Mouse (Mus musculus): ENCODE results near the gene Dennd2d. TPM values are rescaled to one million over a fixed set of nuclear protein-coding genes. Genes with fewer than 3 reads are reported as not detected.

Dennd2d gene
- total RNA-seq, 2 experiments from 2014 or later, result 14.2 to 20.6 TPM

- peak; percentile 21 for ATAC-seq (replicated peaks; ENCODE audit: poor library complexity)
Observed at GRCm38 (mm10) chr3:106495346-106496044, 13.3 kb downstream of the Dennd2d start.

DNA sequence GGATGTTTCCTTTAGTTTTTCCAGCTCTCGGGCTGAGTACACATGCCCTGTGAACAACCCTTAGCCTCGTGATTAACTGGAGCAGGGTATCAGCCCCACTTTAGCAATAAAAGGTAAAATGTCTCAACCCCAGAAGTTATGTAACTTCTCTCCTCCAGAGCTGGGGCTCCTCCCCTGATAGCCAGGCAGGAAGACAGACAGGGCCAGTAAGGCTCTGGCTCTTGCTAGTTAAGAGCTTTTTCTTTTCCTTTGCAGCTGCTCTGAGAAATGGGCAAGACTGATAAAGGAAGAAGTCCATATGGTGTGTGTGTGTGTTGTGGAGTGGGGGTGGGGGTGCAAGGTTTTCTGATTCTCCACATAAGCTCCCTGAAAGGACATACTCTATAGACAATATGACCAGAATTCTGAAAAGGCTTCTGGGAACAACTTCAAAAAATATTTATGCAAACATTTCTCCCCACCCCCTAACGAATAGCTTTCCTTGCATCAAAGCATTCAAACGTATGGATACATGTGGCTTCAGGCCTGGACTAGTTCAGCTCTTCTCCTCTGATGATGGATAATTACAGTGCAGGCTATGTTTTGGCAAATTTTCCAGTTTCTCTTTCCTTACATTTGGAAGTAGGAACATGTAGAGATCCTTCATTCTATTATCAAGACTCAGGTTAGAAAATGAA is 14.0 kb downstream of the Dennd2d start:
- ATAC-seq (replicated peaks; ENCODE audit: poor library complexity), result peak; percentile 75

DNA sequence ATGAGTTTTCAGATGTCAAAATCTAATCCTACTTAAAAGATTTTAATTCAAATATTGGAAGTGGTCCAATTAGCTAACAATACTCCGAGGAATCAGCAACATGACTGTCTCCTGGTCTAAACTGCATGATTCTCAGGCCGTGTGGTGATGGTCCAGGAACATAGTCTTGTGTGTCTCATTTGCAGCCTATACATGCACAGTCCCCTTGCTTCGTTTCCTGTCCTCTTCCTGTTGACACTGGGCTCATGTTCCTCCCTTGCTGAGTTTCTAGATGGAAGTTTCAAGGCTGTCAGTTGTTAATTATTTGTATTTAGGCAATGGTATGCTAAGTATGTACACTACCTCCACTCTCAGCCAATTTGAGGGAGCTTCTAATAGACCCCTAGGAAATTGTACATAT is 14.8 kb downstream of the Dennd2d start:
- no peak for ATAC-seq (replicated peaks; ENCODE audit: poor library complexity)

- no peak for ATAC-seq (replicated peaks; ENCODE audit: poor library complexity)
Observed at GRCm38 (mm10) chr3:106500510-106500909, 18.3 kb downstream of the Dennd2d start.

DNA sequence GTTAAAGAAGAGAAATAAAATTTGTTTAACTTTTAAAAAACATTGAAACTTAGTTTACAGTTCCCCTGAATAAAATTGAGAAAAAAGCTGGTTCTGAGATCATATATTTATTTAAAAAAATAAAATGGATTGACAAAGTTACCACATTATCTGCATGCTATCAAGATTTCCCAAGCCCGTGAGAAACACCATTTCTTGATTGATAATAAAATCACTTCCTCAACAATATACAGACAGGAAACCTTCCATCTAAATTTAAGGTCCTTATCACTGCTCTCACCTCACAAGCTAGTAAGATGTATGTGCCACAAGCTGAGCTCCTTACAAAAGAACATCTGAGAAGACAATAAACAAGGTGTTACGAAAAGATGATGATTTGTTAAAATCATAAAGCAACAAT is 20.7 kb downstream of the Dennd2d start:
- ATAC-seq (replicated peaks; ENCODE audit: poor library complexity), result no peak

DNA sequence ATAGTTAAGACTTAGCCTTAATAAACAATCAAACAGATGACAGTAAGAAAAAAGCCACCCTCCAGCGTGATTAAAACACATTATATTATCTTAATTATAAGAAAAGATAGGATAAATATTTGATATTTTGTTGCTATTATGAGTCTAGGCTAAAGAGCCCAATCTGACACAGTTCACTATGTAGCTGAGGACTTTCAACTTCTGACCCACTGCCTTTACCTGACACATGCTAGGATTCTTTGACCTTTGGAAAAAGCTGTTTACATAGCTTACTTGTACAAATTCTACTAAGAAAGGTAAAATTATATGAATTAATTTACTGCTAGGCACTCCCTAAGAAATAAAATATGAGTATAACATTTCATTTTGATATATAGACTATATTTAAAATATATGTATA is 28.5 kb downstream of the Dennd2d start:
- ATAC-seq (replicated peaks; ENCODE audit: poor library complexity), result no peak

- no peak for ATAC-seq (replicated peaks; ENCODE audit: poor library complexity)
Observed at GRCm38 (mm10) chr3:106515016-106515415, 32.8 kb downstream of the Dennd2d start.

GRCm38 (mm10) chr3:106522730-106523129 is 40.5 kb downstream of the Dennd2d start:
- ATAC-seq (replicated peaks; ENCODE audit: poor library complexity), result no peak

DNA sequence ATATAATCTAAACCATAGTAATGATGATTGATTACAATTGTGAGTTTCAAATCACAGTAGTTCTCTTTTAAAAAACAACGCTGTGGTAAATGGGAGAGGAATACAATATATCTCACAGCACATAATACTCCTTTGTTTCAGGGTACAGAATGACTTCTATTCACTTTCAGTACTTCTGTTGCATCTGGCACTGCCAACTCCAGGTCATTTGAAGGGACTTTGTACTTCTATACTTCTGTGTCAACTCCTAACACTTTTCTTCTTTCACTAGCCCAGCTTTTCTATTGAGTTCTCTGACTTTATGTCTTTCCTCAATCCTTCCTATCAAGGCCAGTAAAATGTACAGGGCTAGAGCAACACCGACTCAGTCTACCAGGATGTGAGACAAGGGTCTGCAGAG is 44.2 kb downstream of the Dennd2d start:
- no peak for ATAC-seq (replicated peaks; ENCODE audit: poor library complexity)

DNA sequence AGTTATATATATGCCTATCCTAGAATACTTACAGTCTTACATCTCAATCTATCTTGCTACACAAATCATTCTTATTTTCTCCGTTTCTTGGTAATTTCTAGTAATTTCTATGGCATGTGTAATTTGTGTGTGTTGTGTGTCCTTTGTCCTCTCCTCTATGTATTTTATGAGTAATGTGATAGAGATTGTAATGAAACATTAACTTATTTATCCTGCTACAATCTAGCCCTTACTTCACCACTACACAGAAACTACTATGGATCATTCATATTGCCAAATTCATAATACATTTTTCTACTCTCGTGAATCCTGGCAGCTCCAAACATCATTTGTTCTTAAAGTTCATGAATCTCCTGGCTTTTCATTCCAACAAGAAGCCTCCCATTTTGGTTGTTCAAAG is 45.8 kb downstream of the Dennd2d start:
- ATAC-seq (replicated peaks; ENCODE audit: poor library complexity), result no peak

GRCm38 (mm10) chr3:106533277-106533676 is 51.1 kb downstream of the Dennd2d start:
- peak; percentile 95 for ATAC-seq (replicated peaks; ENCODE audit: poor library complexity)

GRCm38 (mm10) chr3:106544721-106545316 is 62.6 kb downstream of the Dennd2d start:
- ATAC-seq (replicated peaks; ENCODE audit: poor library complexity), result no peak

DNA sequence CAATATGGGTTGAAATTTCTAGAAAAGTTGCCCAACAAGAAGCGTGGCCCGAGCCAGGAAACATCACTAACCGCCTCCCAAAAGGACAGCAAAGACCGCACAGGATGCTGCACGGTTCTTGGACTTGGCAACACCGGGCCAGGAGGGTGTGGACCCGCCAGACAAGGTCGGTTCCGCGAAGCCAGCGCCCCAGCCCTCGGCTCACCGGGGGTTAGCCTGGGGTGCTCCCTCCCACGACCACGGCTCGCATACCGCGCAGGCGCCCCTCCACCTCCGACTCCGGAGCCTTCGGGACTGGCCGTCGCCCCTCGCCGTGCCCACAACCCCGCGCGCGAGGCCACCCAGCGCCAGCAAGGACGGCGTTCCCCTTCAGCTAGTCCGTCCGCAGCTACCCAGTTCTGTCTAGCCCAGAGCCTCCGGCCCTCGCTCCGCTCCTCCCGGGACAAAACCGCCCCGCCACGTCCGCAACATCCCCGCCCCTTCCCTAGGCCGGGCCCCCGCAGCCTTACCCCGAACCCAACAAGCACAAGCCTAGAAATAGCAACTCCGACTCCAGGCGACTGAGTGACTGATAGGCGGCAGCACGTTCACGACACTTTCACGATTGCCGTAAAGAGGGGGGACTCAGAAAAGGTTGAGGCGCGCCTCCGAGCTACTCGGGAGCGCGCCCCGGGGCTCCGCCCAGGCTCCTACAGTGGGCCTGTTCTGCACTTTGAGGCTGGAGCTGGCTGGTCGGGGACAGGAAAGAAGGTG is 65.1 kb downstream of the Dennd2d start, which contains the start of the genes Dram2 and Cept1:
Gene Dram2 (plus strand): TSS at position 628 of the 753 bp plus-strand sequence.
Gene Cept1 (minus strand): TSS at position 632 of the 753 bp plus-strand sequence.
- ATAC-seq (replicated peaks; ENCODE audit: poor library complexity), result peak; percentile 94

GRCm38 (mm10) chr3:106547924-106548539 is 65.8 kb downstream of the Dennd2d start:
- ATAC-seq (replicated peaks; ENCODE audit: poor library complexity), result peak; percentile 32

GRCm38 (mm10) chr3:106548971-106549370 is 66.8 kb downstream of the Dennd2d start:
- no peak for ATAC-seq (replicated peaks; ENCODE audit: poor library complexity)

Other genes starting within 250 kb of the Dennd2d start
- not detected in 2 replicates for gene Chil6, start 76.2 kb upstream of the Dennd2d start, total RNA-seq (2015)
- gene Chil6, start 76.2 kb upstream of the Dennd2d start, total RNA-seq (2017), result not detected in 2 replicates
- 36.7 and 37.4 TPM in 2 replicates for gene Dram2, start 65.4 kb downstream of the Dennd2d start, total RNA-seq (2015)
- gene Dram2, start 65.4 kb downstream of the Dennd2d start, total RNA-seq (2017), result 16.9 and 24.1 TPM in 2 replicates
- gene Cept1, start 65.4 kb downstream of the Dennd2d start, total RNA-seq (2015), result 44.5 and 51.7 TPM in 2 replicates
- gene Cept1, start 65.4 kb downstream of the Dennd2d start, total RNA-seq (2017), result 95.2 and 100 TPM in 2 replicates
- gene Lrif1, start 202.6 kb downstream of the Dennd2d start, total RNA-seq (2015), result 44.0 and 56.5 TPM in 2 replicates
- 27.9 and 35.1 TPM in 2 replicates for gene Lrif1, start 202.6 kb downstream of the Dennd2d start, total RNA-seq (2017)